Mouse (Mus musculus): ENCODE data around the gene Stac3. TPM values are rescaled to one million over a fixed set of nuclear protein-coding genes. Genes with fewer than 3 reads are reported as not detected.

The Stac3 gene
- polyA plus RNA-seq, 2 experiments, result 4.4 to 43.2 TPM

DNA sequence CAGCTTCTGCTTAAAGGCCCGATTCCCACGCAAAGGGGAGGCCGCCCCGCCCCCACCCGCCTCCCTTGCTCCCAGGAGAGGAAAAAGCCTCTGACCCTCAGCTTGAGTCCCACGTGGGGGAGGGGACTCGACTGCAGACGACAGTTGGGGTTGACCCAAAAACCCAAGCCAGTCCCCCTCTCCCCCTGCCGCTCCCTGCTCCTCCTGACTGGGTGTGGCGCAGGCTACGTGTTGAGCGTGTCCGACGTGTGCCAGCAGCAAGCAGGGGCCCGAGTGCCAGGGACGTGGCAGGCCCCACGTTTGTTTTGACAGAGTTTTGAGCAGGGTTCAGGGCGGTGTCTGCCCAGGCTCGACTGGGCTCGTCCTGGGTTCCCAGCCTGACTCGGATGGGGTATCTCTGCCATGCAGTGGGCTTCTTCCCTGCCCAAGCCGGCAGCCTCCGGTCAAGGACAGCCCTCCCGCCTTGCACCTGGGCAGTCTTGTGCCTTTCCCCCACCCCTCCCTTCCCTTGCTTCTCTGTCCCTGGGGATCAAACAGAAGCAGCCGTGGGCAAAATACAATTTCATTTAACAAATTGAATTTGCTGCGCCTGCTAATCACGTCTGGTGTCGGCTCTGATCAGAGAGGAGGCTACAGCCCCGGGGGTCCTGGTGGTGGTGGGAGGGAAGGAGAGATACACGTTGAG, 15.2 kb downstream of the Stac3 start:
- H3K4me3 ChIP-seq (replicated peaks; ENCODE audit: low read length), result 0 out of 2 replicates have a peak overlapping the region, but pooled peaks have one; percentile 7
- H3K4me2 ChIP-seq (replicated peaks; ENCODE audit: low read depth, low read length, severe bottlenecking), result peak overlapping the region; percentile 41
- DNase-seq (ENCODE audit: low spot score) (peak; percentile 58), ATAC-seq (ENCODE audit: low FRiP score, low read depth) (peak; percentile 23; the same call in 1 of the 2 replicates)
- peaks cover 41% of the 10 kb centered on the region for H3K4me1 ChIP-seq (ENCODE audit: control insufficient read depth, insufficient read depth, low read length)
- H3K9ac ChIP-seq (ENCODE audit: low read depth, low read length, severe bottlenecking), result peak overlapping the region; percentile 46
- no peaks in the 10 kb centered on the region for H3K9me3 ChIP-seq (ENCODE audit: control insufficient read depth, low read length)
- no peak for TF ChIP-seq POLR2A (IDR thresholded peaks at IDR 0.05; ENCODE audit: borderline replicate concordance, extremely low read depth, insufficient read depth, insufficient read length)
- peaks cover 26% of the 10 kb centered on the region for H3K36me3 ChIP-seq (ENCODE audit: control insufficient read depth, insufficient read depth, low read length)
- H3K27ac ChIP-seq (replicated peaks; ENCODE audit: low read depth, low read length), result no peak overlapping the region
- 12% methylated on average over 30 of the region's 30 CpGs for WGBS
- peaks cover 41% of the 10 kb centered on the region for H3K27me3 ChIP-seq (ENCODE audit: control insufficient read depth, insufficient read depth, low read length)

DNA sequence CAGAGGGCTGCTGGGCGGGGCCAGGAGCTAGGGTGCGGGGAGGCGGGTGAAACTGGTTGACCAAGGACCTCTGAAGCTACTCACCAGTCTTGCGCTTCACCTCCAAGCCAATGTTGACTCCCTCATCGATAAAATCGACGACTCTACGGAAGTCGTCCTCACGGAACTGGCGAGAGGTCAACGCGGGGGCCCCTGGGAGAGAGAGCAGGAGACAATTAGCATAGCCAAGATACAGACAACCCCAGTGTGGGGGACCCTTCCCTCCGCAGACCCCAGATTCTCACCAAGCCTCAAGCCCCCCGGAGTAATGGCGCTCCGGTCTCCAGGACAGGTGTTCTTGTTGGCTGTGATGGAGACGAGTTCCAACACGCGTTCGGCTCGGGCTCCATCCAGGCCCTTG, 16.5 kb downstream of the Stac3 start:
- no peak overlapping the region for H3K4me2 ChIP-seq (replicated peaks; ENCODE audit: low read depth, low read length, severe bottlenecking)

DNA sequence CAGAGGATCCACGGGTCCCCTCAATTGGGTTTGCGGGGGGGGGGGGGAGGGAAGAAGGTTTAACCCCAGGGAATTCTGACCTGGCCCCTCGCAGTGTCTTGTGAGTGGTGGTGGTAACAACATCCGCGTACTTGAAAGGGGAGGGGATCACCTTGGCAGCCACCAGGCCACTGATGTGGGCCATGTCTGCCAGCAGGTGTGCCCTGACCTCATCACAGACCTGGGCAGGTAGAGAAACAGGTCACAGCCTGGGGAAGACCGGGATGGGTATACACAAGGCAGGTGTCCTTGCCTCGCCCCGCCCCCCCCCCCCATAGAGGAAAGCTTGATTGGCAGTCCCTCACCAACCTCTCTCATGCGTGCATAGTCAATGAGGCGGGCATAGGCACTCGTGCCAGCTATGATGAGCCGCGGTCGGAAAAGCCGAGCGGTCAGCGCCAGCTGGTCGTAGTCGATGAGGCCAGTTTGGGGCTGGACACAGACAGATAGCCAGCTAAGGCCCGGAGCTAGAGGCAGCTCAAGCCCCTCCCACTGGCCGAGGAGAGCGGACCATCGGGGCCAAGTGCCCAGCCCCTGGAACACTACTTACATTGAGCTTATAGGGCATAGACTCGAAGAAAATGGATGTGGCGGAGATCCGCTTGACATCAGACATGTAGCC, 17.7 kb downstream of the Stac3 start:
- Histone ChIP-seq H3K36me3 (ENCODE audit: control insufficient read depth, insufficient read depth, low read length) (peaks cover 26% of the 10 kb centered on the region), H3K4me2 (replicated peaks; ENCODE audit: low read depth, low read length, severe bottlenecking) (no peak overlapping the region), H3K4me3 (replicated peaks; ENCODE audit: low read length) (no peak overlapping the region), H3K27me3 (ENCODE audit: control insufficient read depth, insufficient read depth, low read length) (peaks cover 25% of the 10 kb centered on the region), H3K27ac (replicated peaks; ENCODE audit: low read depth, low read length) (no peak overlapping the region), H3K9ac (ENCODE audit: low read depth, low read length, severe bottlenecking) (no peak overlapping the region), H3K9me3 (ENCODE audit: control insufficient read depth, low read length) (no peaks in the 10 kb centered on the region), H3K4me1 (ENCODE audit: control insufficient read depth, insufficient read depth, low read length) (peaks cover 21% of the 10 kb centered on the region)
- ATAC-seq (ENCODE audit: low FRiP score, low read depth), result no peak
- WGBS, result 95% methylated on average over 21 of the region's 26 CpGs
- no peak for DNase-seq (ENCODE audit: low spot score)
- no peak for TF ChIP-seq POLR2A (IDR thresholded peaks at IDR 0.05; ENCODE audit: borderline replicate concordance, extremely low read depth, insufficient read depth, insufficient read length)

More for the DNA sequence above, 16.5 kb downstream of the Stac3 start:
- peaks cover 26% of the 10 kb centered on the region for H3K36me3 ChIP-seq (ENCODE audit: control insufficient read depth, insufficient read depth, low read length)
- no peak overlapping the region for H3K27ac ChIP-seq (replicated peaks; ENCODE audit: low read depth, low read length)
- ATAC-seq (ENCODE audit: low FRiP score, low read depth) (no peak), DNase-seq (ENCODE audit: low spot score) (no peak)
- no peak for TF ChIP-seq POLR2A (IDR thresholded peaks at IDR 0.05; ENCODE audit: borderline replicate concordance, extremely low read depth, insufficient read depth, insufficient read length)
- peaks cover 30% of the 10 kb centered on the region for H3K4me1 ChIP-seq (ENCODE audit: control insufficient read depth, insufficient read depth, low read length)
- no peaks in the 10 kb centered on the region for H3K9me3 ChIP-seq (ENCODE audit: control insufficient read depth, low read length)
- no peak overlapping the region for H3K4me3 ChIP-seq (replicated peaks; ENCODE audit: low read length)
- 95% methylated on average over 22 of the region's 22 CpGs for WGBS
- H3K27me3 ChIP-seq (ENCODE audit: control insufficient read depth, insufficient read depth, low read length), result peaks cover 31% of the 10 kb centered on the region
- no peak overlapping the region for H3K9ac ChIP-seq (ENCODE audit: low read depth, low read length, severe bottlenecking)

DNA sequence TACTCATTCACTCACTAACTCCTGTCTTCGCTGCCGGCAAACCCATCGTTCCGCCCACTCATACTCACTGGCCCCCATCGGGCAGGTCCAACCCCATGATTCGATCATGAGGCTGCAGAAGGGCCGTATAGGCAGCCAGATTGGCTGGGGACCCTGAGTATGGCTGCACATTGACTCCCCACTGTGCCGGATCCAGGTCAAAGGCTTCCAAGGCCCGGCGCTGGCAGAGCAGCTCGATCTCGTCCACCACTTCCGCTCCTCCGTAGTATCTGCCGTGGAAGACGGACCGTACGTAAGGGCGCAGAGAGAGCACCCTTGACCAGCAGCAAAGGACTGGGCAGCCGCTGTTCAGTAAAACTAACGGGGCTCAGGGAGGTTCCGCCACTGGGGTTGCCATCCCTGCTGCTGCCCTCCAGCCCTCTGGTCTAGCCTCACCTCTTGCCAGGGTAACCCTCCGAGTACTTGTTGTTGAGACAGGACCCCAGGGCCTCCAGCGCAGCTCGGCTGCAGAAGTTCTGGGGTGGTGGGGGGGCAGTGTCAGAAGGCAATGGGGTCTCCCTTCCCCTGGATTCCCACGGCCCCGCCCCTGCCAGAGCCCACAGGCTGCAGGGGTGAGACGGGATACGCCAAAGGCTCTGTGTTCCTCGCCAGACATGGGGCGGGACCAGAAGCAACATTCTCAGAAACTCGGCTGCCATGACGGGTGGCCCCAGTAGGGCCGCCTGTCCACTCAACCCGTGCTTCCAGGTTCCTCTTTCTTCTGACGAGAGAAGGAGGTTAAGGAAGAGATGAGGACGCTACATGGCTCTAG, 18.6 kb downstream of the Stac3 start:
- Histone ChIP-seq H3K9me3 (ENCODE audit: control insufficient read depth, low read length) (no peaks in the 10 kb centered on the region), H3K4me1 (ENCODE audit: control insufficient read depth, insufficient read depth, low read length) (peaks cover 25% of the 10 kb centered on the region), H3K36me3 (ENCODE audit: control insufficient read depth, insufficient read depth, low read length) (peaks cover 26% of the 10 kb centered on the region), H3K4me2 (replicated peaks; ENCODE audit: low read depth, low read length, severe bottlenecking) (no peak overlapping the region), H3K9ac (ENCODE audit: low read depth, low read length, severe bottlenecking) (no peak overlapping the region), H3K27me3 (ENCODE audit: control insufficient read depth, insufficient read depth, low read length) (peaks cover 25% of the 10 kb centered on the region), H3K27ac (replicated peaks; ENCODE audit: low read depth, low read length) (no peak overlapping the region), H3K4me3 (replicated peaks; ENCODE audit: low read length) (no peak overlapping the region)
- DNase-seq (ENCODE audit: low spot score) (no peak), ATAC-seq (ENCODE audit: low FRiP score, low read depth) (no peak)
- 94% methylated on average over 36 of the region's 37 CpGs for WGBS
- TF ChIP-seq POLR2A (IDR thresholded peaks at IDR 0.05; ENCODE audit: borderline replicate concordance, extremely low read depth, insufficient read depth, insufficient read length), result no peak

DNA sequence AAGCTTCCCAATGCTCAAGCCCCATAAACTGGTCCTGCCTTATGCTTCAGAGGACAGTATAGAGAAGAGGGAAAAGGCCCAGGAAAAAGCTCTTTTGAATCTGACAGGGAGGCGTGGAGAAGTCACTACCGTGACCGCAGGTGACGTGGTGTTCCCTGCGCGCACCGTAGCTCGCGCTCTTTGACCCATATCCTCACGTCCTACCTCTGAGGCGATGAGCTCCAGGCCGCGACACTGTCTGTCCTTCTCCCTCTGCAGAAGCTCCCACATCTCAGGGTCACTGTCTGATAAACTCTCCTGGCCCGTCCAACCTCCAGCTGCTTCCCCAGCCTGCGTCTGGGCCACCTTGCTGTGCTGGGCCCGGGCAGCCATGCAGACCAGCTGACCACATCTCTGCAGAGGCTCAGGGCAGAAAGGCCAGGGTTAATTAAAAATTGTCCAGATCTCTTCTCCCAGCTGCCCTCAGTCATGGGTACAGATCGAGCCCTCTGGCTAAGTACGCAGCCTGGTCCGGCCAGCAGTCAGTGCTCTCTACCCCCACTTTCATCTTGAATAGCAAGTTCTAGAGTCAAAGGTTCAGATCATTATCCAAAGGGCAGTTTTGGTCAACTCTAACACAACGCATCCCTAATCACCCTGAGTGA, 19.4 kb downstream of the Stac3 start:
- ATAC-seq (ENCODE audit: low FRiP score, low read depth), result no peak
- DNase-seq (ENCODE audit: low spot score), result no peak
- peak overlapping the region; percentile 49 for H3K9ac ChIP-seq (ENCODE audit: low read depth, low read length, severe bottlenecking)
- H3K9me3 ChIP-seq (ENCODE audit: control insufficient read depth, low read length), result no peaks in the 10 kb centered on the region
- peak overlapping the region; percentile 49; the same call in 1 of the 2 replicates for H3K4me3 ChIP-seq (replicated peaks; ENCODE audit: low read length)
- H3K27ac ChIP-seq (replicated peaks; ENCODE audit: low read depth, low read length), result no peak overlapping the region
- 85% methylated on average over 20 of the region's 20 CpGs for WGBS
- peaks cover 26% of the 10 kb centered on the region for H3K36me3 ChIP-seq (ENCODE audit: control insufficient read depth, insufficient read depth, low read length)
- peaks cover 28% of the 10 kb centered on the region for H3K4me1 ChIP-seq (ENCODE audit: control insufficient read depth, insufficient read depth, low read length)
- peak overlapping the region; percentile 81 for H3K4me2 ChIP-seq (replicated peaks; ENCODE audit: low read depth, low read length, severe bottlenecking)
- H3K27me3 ChIP-seq (ENCODE audit: control insufficient read depth, insufficient read depth, low read length), result peaks cover 25% of the 10 kb centered on the region
- no peak for TF ChIP-seq POLR2A (IDR thresholded peaks at IDR 0.05; ENCODE audit: borderline replicate concordance, extremely low read depth, insufficient read depth, insufficient read length)
